Mouse (Mus musculus) embryonic facial prominence, embryonic 14.5 days (tissue): ENCODE data around the gene Sult2b1. TPM values are rescaled to one million over a fixed set of nuclear protein-coding genes. Genes with fewer than 3 reads are reported as not detected.
A peak's percentile ranks its signal among the peaks of the same experiment; 100 is the strongest.

Source experiments
- ATAC-seq: fragments of 200-750 bp; cut with Nextera tagmentation; 2 replicates; pipeline ENCODE4 v1.8.0; 2017; ENCODE audit warnings: low read depth, moderate number of reproducible peaks, moderate TSS enrichment
- DNase-seq: peaks from one replicate; pipeline ENCODE4 v3.0.0-alpha.2; 2015; ENCODE audit warnings: low spot score
- H3K27ac ChIP-seq: fragments of 300-500 bp; sonication (generic); replicated peaks from 2 replicates; pipeline ENCODE4 v1.5.1; 2014; ENCODE audit warnings: low read depth, mild to moderate bottlenecking, low read length, moderate library complexity
- H3K27me3 ChIP-seq: fragments of 300-500 bp; sonication (generic); replicated peaks from 2 replicates; pipeline ENCODE4 v1.6.1; 2014; ENCODE audit warnings: low read length; ENCODE audit not compliant: control insufficient read depth, insufficient read depth
- H3K36me3 ChIP-seq: fragments of 300-500 bp; sonication (generic); 2 replicates; pipeline ENCODE4 v1.6.1; 2014; ENCODE audit warnings: low read length, mixed read lengths; ENCODE audit not compliant: control insufficient read depth, insufficient read depth
- H3K4me1 ChIP-seq: fragments of 300-500 bp; sonication (generic); 2 replicates; pipeline ENCODE4 v1.6.1; 2014; ENCODE audit warnings: antibody characterized with exemption, low read length; ENCODE audit not compliant: control insufficient read depth, insufficient read depth
- H3K4me2 ChIP-seq: fragments of 300-500 bp; sonication (generic); 2 replicates; pipeline ENCODE4 v1.6.1; 2014; ENCODE audit warnings: low read depth, mild to moderate bottlenecking, low read length, moderate library complexity, mixed read lengths
- H3K4me3 ChIP-seq: fragments of 300-500 bp; sonication (generic); 2 replicates; pipeline ENCODE4 v1.5.1; 2014; ENCODE audit warnings: low read depth, mild to moderate bottlenecking, low read length
- H3K9ac ChIP-seq: fragments of 300-500 bp; sonication (generic); 2 replicates; pipeline ENCODE4 v1.6.1; 2014; ENCODE audit warnings: low read depth, mild to moderate bottlenecking, low read length, moderate library complexity, mixed read lengths
- H3K9me3 ChIP-seq: fragments of 300-500 bp; sonication (generic); 2 replicates; pipeline ENCODE4 v1.6.1; 2016; ENCODE audit warnings: low read length; ENCODE audit not compliant: control insufficient read depth
- WGBS: fragments of 180-500 bp; shearing (Covaris S2); extraction: QIAGEN DNeasy Blood & Tissue Kit; methylation state at CpG from one replicate; pipeline ENCODE4 v1.1.7; 2014; 5-methylcytosine and 5-hydroxymethylcytosine counted together
- polyA plus RNA-seq: library from polyadenylated mRNA; unstranded; fragments of >200 nt; fragmentation: Nextera tagmentation; extraction: Ambion mirVana; gene quantifications from 2 replicates; pipeline ENCODE4 v1.2.1, GENCODE M21; 2014

Gene Sult2b1
- polyA plus RNA-seq, 1 experiment from 2014 or later = 16.3 TPM

DNA sequence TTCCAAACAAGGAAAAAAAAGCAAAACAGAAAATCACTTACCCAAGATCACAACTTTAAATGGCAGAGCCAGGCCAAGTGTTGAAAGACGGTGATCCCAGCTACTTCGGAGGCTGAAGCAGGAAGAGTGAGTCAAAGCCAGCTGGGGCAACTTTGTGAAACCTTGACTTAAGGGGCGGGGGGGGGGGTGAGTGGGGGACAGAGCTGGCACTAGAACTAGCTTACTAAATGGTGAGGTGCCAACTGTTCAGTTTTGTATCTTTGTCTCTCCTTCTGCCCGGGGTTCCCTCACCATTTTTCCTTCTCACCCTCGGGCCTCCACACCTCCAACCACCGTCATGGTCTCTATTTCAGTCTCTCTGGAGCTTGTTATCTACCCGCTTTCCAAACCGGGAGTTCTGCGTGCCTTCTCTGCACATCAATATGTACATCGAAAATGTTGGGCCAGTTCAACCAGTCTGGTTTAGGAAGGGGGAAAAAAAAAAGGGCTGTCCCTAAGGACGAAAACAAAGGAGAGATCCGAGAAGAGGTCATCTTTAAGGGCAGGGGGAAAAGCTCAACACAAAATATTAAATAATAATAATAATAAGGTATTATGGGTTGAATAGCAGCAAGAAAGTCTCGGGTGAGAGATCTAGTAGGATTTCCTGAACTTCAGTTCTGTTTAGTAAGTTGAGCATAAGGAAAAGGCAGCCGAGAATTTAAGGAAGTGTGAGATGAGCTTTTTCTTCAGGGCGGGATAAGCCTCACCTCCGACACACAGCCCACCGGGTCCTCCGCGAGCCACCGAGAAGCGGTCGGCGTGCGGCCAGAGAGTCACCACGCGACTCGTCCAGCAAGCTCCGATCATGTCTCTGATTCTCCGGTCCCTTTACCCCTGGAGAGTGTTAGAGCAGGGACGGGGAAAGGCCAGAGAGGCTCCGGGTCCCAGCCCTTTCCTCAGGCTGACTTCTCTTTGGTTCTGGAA is 67.2 kb downstream of the Sult2b1 start:
- Histone ChIP-seq H3K36me3 (peaks cover 46% of the 10 kb centered on the region), H3K4me3 (peak overlapping the region; percentile 79), H3K4me2 (peak overlapping the region; percentile 71), H3K9me3 (no peaks in the 10 kb centered on the region), H3K27me3 (no peaks in the 10 kb centered on the region), H3K9ac (peak overlapping the region; percentile 85), H3K4me1 (peaks cover 21% of the 10 kb centered on the region), H3K27ac (peak overlapping the region; percentile 91)
- DNase-seq = no peak
- 8% methylated on average over 31 of the region's 31 CpGs for WGBS
- ATAC-seq = peak; percentile 7; the same call in 1 of the 2 replicates

DNA sequence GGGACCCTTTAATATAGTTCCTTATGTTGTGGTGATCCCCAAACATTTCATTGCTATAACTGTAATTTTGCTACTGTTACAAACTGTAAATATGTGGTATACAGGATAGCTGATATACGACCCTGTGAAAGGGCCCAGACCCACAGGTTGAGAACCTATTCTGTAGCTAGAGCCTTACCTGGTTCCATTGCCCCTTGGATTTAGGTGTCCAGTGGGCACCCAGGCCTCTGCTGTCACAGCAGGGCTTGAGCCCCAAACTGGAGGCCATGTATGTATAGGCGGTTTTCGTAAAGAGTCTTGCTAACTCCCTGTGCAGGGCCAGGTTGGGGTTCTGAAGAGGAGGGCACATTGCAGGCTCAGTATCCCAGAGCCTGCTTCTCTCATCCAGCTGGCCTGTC is 68.0 kb downstream of the Sult2b1 start:
- Histone ChIP-seq H3K4me1 (peaks cover 21% of the 10 kb centered on the region), H3K4me3 (peak overlapping the region; percentile 79), H3K9me3 (no peaks in the 10 kb centered on the region), H3K27me3 (no peaks in the 10 kb centered on the region), H3K4me2 (peak overlapping the region; percentile 71), H3K9ac (0 out of 2 replicates have a peak overlapping the region, but pooled peaks have one; percentile 34), H3K36me3 (peaks cover 47% of the 10 kb centered on the region), H3K27ac (no peak overlapping the region)
- ATAC-seq = no peak
- 88% methylated on average over 3 of the region's 3 CpGs for WGBS
- no peak for DNase-seq

DNA sequence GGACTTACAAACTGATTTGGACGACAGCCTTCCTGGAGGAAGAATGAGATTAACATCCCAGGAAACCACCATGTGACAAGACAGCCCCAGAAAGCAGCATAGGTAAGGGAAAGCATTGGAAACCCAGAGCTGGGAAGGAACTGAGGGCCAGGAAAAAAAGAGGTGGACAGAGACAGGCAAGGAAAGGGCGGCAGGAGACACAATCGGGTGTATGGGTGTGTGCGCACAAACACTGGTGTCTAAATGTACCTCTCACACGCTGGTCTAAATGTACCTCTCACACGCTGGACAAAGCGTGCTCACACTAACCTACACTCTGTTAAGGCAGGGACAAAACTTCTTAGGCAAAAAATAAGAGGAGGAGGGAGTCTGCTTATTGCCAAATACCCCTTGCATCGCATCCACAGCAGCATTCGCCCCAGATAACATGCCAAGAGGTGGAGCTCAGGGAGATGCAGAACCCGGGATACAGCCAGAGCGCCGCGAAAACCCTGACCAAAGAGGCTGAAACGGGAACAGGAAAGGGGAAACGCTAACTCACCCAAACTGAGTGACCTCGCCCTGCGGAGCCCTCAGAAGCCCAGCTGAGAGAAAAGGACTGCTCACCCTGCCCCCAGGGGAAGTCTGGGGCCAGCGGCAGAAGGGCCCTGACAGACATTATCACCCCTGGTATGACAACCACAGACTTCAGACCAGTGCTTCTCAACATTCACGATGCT is 68.6 kb downstream of the Sult2b1 start:
- peak overlapping the region; percentile 34; the same call in 1 of the 2 replicates for H3K9ac ChIP-seq
- peak overlapping the region; percentile 57 for H3K4me3 ChIP-seq
- DNase-seq (no peak), ATAC-seq (no peak)
- peaks cover 50% of the 10 kb centered on the region for H3K36me3 ChIP-seq
- H3K4me2 ChIP-seq = peak overlapping the region; percentile 71
- 82% methylated on average over 19 of the region's 19 CpGs for WGBS
- H3K27ac ChIP-seq = peak overlapping the region; percentile 67
- H3K9me3 ChIP-seq = no peaks in the 10 kb centered on the region
- no peaks in the 10 kb centered on the region for H3K27me3 ChIP-seq
- H3K4me1 ChIP-seq = peaks cover 21% of the 10 kb centered on the region

DNA sequence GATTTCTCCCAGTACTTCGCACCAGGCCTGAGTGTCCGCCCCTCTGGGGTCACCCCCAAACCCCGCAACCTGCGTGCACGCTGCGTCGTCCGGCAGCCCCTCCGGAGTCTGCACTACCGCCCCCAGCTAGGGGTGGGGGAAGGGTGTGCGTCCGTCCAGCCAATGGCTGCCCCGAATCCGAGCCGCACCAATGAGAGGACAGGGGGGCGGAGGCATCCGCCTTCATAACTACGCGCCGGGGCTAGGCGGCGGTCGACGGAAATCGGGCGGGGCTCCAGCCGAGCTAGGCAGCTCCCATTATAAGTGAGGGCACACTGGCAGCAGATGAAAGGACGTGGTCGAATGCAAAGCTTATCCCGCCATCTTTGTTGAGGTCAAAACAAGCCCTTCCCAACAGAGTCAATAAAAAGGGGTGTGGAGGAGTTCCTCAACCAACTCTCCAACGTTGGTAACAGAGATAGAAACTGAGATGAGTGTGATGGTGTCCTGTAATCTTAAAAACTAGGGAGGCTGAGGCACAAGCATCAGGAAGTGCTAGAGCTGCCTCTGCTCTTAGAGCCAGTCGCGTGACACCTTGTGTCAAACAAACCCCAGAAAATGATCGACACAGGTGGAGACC is 69.3 kb downstream of the Sult2b1 start, which contains the start of gene Rpl18:
Rpl18 (plus strand) TSS at position 368 of the 619 bp plus-strand sequence.
- 13% methylated on average over 23 of the region's 34 CpGs for WGBS
- ATAC-seq = peak; percentile 94
- Histone ChIP-seq H3K27me3 (no peaks in the 10 kb centered on the region), H3K9me3 (no peaks in the 10 kb centered on the region), H3K27ac (peak within 1 kb of the TSS; percentile 67), H3K4me2 (peak within 1 kb of the TSS; percentile 71), H3K4me3 (peak within 1 kb of the TSS; percentile 57), H3K9ac (peak within 1 kb of the TSS; percentile 64), H3K4me1 (peaks cover 21% of the 10 kb centered on the region), H3K36me3 (peaks cover 51% of the 10 kb centered on the region)
- peak; percentile 99 for DNase-seq

DNA sequence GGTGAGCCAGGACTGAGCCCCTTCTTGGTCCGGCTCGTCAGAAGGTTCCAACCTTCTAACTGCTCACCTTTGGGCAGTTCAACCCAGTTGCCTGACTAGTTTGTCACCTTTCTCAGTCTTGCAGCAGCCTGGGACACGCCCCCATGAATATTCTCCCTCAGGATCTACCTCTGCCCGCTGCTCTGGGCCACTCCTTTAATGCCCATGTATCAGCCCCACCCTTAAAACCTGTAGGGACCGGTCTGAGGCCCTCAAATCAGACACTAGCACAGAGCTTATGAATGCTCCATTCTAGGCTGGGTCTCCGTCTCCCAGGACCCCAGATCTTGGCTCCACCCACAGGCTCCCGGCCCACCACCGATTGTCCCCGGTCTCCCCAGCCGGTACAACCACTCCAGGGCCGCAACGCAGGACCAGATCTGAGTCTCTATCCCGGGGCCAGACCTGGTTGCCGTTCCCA is 69.8 kb downstream of the Sult2b1 start:
- H3K36me3 ChIP-seq = peaks cover 51% of the 10 kb centered on the region
- peaks cover 21% of the 10 kb centered on the region for H3K4me1 ChIP-seq
- 10% methylated on average over 13 of the region's 14 CpGs for WGBS
- H3K27ac ChIP-seq = peak overlapping the region; percentile 40; the same call in 1 of the 2 replicates
- peak overlapping the region; percentile 64 for H3K9ac ChIP-seq
- ATAC-seq = peak; percentile 26
- no peaks in the 10 kb centered on the region for H3K27me3 ChIP-seq
- DNase-seq = peak; percentile 61
- H3K9me3 ChIP-seq = no peaks in the 10 kb centered on the region
- peak overlapping the region; percentile 71 for H3K4me2 ChIP-seq
- peak overlapping the region; percentile 57 for H3K4me3 ChIP-seq

DNA sequence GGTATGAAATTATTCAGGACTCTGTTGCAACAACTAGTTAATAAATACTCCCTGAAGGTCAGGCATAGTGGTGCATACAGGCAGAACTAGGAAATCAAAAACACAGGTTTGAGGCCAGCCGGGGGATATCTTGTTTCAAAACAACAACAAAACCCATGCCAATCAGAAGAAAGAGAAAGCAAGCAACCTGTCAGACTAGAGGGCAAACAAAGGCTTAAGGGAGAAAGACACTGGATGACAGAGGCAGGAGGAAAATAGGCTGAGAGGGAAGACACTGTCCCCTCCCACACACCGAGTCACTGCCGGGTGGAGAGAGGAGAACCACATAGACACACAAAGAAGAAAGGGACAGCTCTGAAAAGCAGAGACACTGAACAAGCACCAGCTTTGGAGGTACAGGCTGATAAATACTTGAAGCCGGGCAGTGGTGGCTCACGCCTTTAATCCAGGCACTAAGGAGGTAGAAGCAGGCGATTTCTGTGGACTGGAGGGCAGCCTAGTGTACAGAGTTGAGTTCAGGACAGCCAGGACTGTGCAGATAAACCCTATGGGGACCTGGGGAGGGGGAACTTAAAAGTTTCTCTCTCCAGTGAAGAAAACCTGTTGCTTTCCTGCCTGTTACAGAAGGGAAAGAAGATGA is 70.5 kb downstream of the Sult2b1 start:
- peaks cover 46% of the 10 kb centered on the region for H3K36me3 ChIP-seq
- H3K27me3 ChIP-seq = no peaks in the 10 kb centered on the region
- ATAC-seq (no peak), DNase-seq (no peak)
- H3K4me1 ChIP-seq = peaks cover 19% of the 10 kb centered on the region
- no peak overlapping the region for H3K27ac ChIP-seq
- 72% methylated on average over 6 of the region's 6 CpGs for WGBS
- peak overlapping the region; percentile 57 for H3K4me3 ChIP-seq
- peak overlapping the region; percentile 71 for H3K4me2 ChIP-seq
- peak overlapping the region; percentile 64 for H3K9ac ChIP-seq
- no peaks in the 10 kb centered on the region for H3K9me3 ChIP-seq

DNA sequence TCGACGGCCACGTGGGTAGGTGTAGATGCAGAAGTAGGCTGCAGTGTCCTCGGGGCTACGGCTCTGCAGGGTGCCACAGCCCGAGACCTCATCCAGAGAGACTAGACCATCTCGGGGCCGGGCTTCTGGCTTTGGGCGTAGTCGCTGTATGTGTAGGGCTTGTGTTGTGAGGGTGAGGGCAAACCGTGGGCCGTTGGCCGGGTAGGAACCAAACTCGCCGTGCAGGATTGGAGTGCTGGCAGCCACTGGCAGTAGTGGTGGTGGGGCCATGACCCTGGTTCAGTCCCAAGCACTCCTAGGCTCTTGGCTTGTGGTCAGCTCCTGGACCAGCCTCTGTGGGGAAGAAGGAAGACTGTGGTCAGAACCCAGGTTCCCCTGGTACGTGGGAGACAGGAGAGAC is 71.1 kb downstream of the Sult2b1 start:
- no peak overlapping the region for H3K4me2 ChIP-seq
- DNase-seq = no peak
- H3K9ac ChIP-seq = no peak overlapping the region
- no peaks in the 10 kb centered on the region for H3K27me3 ChIP-seq
- H3K4me3 ChIP-seq = no peak overlapping the region
- H3K9me3 ChIP-seq = no peaks in the 10 kb centered on the region
- peaks cover 23% of the 10 kb centered on the region for H3K4me1 ChIP-seq
- H3K36me3 ChIP-seq = peaks cover 43% of the 10 kb centered on the region
- 92% methylated on average over 14 of the region's 16 CpGs for WGBS
- ATAC-seq = no peak
- no peak overlapping the region for H3K27ac ChIP-seq
